ENCODE assay signal across 29 mouse cellular contexts in the genomic region with DNA sequence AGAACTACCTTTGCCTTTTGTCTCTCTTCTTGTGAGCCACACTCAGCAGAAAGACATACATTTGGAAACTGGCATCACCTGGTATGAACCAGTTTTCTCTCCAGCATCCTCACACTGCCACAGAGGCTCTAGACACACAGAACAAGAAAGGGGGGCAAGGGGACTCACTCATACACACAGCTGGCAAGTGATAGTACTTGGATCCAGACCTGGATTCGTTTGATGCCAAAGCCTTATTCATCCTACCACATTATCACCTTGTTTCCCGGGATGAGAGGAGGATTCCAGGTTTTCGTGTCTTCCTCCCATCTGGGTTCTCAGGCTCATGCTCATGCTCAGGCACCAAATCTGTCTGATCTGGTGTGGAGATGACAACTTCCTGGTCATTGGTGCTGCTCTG.
"Had no signal": no experiment of that assay in that cellular context is flagged by ENCODE, and none has a peak within 500 bp of the region (broad histone marks: within the 10 kb centered on the region; RNA-seq: fewer than 3 reads in every experiment).

No protein-coding gene starts in this region.

- H3K4me3 ChIP-seq: embryonic facial prominence, embryonic 10.5 days; embryonic facial prominence, embryonic 12.5 days; embryonic facial prominence, embryonic 13.5 days; embryonic facial prominence, embryonic 15.5 days; erythroblast, embryonic 14.5 days; forebrain, embryonic 10.5 days; forebrain, embryonic 12.5 days; forebrain, embryonic 13.5 days; forebrain, embryonic 15.5 days; gastrocnemius, adult 2 months; heart, adult 2 months had no signal

- H3K4me1 ChIP-seq: embryonic facial prominence, embryonic 10.5 days; embryonic facial prominence, embryonic 12.5 days; embryonic facial prominence, embryonic 13.5 days; embryonic facial prominence, embryonic 15.5 days; forebrain, embryonic 12.5 days; forebrain, embryonic 13.5 days; forebrain, embryonic 15.5 days had no signal

- H3K4me2 ChIP-seq: embryonic facial prominence, embryonic 12.5 days; embryonic facial prominence, embryonic 13.5 days; embryonic facial prominence, embryonic 15.5 days; forebrain, embryonic 12.5 days; forebrain, embryonic 13.5 days; forebrain, embryonic 15.5 days had no signal

- H3K27me3 ChIP-seq: embryonic facial prominence, embryonic 12.5 days; embryonic facial prominence, embryonic 13.5 days; embryonic facial prominence, embryonic 15.5 days; forebrain, embryonic 12.5 days; forebrain, embryonic 15.5 days had no signal

- H3K9ac ChIP-seq: embryonic facial prominence, embryonic 12.5 days; embryonic facial prominence, embryonic 13.5 days; embryonic facial prominence, embryonic 15.5 days; forebrain, embryonic 12.5 days; forebrain, embryonic 13.5 days; forebrain, embryonic 15.5 days; forebrain, postnatal 0 days had no signal

- H3K27ac ChIP-seq: embryonic facial prominence, embryonic 10.5 days; embryonic facial prominence, embryonic 12.5 days; embryonic facial prominence, embryonic 13.5 days; embryonic facial prominence, embryonic 15.5 days; forebrain, embryonic 10.5 days; forebrain, embryonic 12.5 days; forebrain, embryonic 13.5 days; forebrain, embryonic 15.5 days; gastrocnemius, adult 2 months; heart, adult 2 months had no signal

- DNase-seq: cerebellum, adult 2 months; cerebellum, adult 8-10 months; cerebellum, adult 9-10 months; cerebellum, adult 9-11 months; cerebellum, postnatal 10 days; cerebellum, postnatal 14 days; cerebellum, postnatal 25 days; cerebellum, postnatal 36 days; embryo, embryonic 11 days; forebrain, postnatal 0 days; gastrocnemius, adult 2 months; gastrocnemius, postnatal 10 days; gastrocnemius, postnatal 14 days; gastrocnemius, postnatal 25 days; gastrocnemius, postnatal 36 days; heart, adult 11 months; heart, adult 18-20 months; heart, adult 2 months had no signal

- H3K36me3 ChIP-seq: embryonic facial prominence, embryonic 10.5 days; embryonic facial prominence, embryonic 12.5 days; embryonic facial prominence, embryonic 13.5 days; embryonic facial prominence, embryonic 15.5 days; forebrain, embryonic 10.5 days; forebrain, embryonic 12.5 days; forebrain, embryonic 15.5 days had no signal

- ATAC-seq: forebrain, embryonic 13.5 days; forebrain, embryonic 14.5 days; forebrain, embryonic 15.5 days; forebrain, embryonic 16.5 days; forebrain, postnatal 0 days had no signal

- H3K9me3 ChIP-seq: embryonic facial prominence, embryonic 10.5 days; embryonic facial prominence, embryonic 12.5 days; embryonic facial prominence, embryonic 13.5 days; embryonic facial prominence, embryonic 15.5 days; forebrain, embryonic 10.5 days; forebrain, embryonic 12.5 days; forebrain, embryonic 13.5 days; forebrain, embryonic 15.5 days had no signal
